Mouse (Mus musculus) monocyte, adult 5-6 weeks (primary cell): Measurements from ENCODE around the gene Slfn3. TPM values are rescaled to one million over a fixed set of nuclear protein-coding genes. Genes with fewer than 3 reads are reported as not detected.

Experiments
- ATAC-seq: fragments of 153-309, 156-312 bp; replicated peaks from 2 replicates; pipeline ENCODE4 v1.8.0; 2017; ENCODE audit warnings: mild to moderate bottlenecking; ENCODE audit not compliant: low TSS enrichment, insufficient number of reproducible peaks, severe bottlenecking, poor library complexity, low FRiP score
- total RNA-seq: library from RNA; stranded (forward); fragments of 200-1000, 200-491, 200-594 nt; gene quantifications from 3 replicates; pipeline ENCODE4 v1.2.3, GENCODE M21; 2017

The Slfn3 gene
- total RNA-seq, 1 experiment from 2014 or later, result 3.9 TPM

DNA sequence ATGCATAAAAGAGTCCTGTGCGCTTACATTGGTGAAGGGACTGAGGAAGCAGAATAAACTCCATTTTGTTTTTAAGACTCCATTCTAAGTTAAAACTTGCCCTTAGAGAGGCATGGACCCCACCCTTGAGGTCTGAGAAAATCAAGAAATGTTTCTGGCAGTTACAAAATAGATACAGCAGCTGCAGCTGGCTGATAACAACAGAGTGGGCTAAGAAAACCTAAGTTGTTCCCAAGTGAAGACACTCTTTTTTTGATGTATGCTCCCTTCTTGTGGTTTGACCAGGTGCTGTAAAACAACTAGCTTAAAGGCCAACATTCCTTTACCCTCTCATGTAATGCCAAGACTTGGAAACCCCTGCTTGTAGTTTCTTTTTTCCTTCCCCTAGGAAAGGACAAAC, 71.5 kb downstream of the Slfn3 start:
- no peak for ATAC-seq

GRCm38 (mm10) chr11:83263146-83263545, 72.0 kb downstream of the Slfn3 start:
- ATAC-seq, result 0 out of 2 replicates have a peak, but pooled peaks have one; percentile 61

Other genes with a start within 250 kb of the Slfn3 start
- gene Slfn5, start 240.0 kb upstream of the Slfn3 start, total RNA-seq, result 16.5 to 25.2 TPM (median 20.3 TPM) in 3 replicates
- gene Slfn9, start 199.5 kb upstream of the Slfn3 start, total RNA-seq, result 7.5 to 17.2 TPM (median 7.7 TPM) in 3 replicates
- gene Slfn8, start 170.5 kb upstream of the Slfn3 start, total RNA-seq, result 32.7 to 79.3 TPM (median 34.1 TPM) in 3 replicates
- gene Slfn2, start 126.2 kb upstream of the Slfn3 start, total RNA-seq, result 546 to 771 TPM (median 642 TPM) in 3 replicates
- 23.8 to 42.1 TPM (median 29.4 TPM) in 3 replicates for gene Slfn1, start 74.5 kb upstream of the Slfn3 start, total RNA-seq
- 1.9 to 3.6 TPM (median 2.7 TPM) in 3 replicates for gene Slfn4, start 16.1 kb upstream of the Slfn3 start, total RNA-seq
- 0.29 to 0.86 TPM (median 0.43 TPM) in 3 replicates for gene Slfn14, start 95.4 kb downstream of the Slfn3 start, total RNA-seq
- 58.0 to 88.4 TPM (median 71.4 TPM) in 3 replicates for gene Ap2b1, start 107.7 kb downstream of the Slfn3 start, total RNA-seq
- 3.8 to 5.7 TPM (median 4.9 TPM) in 3 replicates for gene Pex12, start 111.3 kb downstream of the Slfn3 start, total RNA-seq
- 0.11 TPM in 1 of 3 replicates, not detected in the others for gene Rasl10b, start 217.8 kb downstream of the Slfn3 start, total RNA-seq
- not detected in 3 replicates for gene Gas2l2, start 238.1 kb downstream of the Slfn3 start, total RNA-seq
- gene 1700020L24Rik, start 246.3 kb downstream of the Slfn3 start, total RNA-seq, result 2.9 to 8.2 TPM (median 6.0 TPM) in 3 replicates